Mouse (Mus musculus): ENCODE measurements around the gene Il3ra. TPM values are rescaled to one million over a fixed set of nuclear protein-coding genes. Genes with fewer than 3 reads are reported as not detected.

The Il3ra gene
- total RNA-seq (2021) (1 to 10 TPM; 2.6 to 3.7 TPM), polyA plus RNA-seq (2012; rRNA removed) (9.9 and 18.4 TPM in 2 replicates)
- long read RNA-seq, partial matches to known transcripts: 1 of 3 reads
- long read RNA-seq, other reads (novel, unspliced or antisense): 1 of 3 reads

DNA sequence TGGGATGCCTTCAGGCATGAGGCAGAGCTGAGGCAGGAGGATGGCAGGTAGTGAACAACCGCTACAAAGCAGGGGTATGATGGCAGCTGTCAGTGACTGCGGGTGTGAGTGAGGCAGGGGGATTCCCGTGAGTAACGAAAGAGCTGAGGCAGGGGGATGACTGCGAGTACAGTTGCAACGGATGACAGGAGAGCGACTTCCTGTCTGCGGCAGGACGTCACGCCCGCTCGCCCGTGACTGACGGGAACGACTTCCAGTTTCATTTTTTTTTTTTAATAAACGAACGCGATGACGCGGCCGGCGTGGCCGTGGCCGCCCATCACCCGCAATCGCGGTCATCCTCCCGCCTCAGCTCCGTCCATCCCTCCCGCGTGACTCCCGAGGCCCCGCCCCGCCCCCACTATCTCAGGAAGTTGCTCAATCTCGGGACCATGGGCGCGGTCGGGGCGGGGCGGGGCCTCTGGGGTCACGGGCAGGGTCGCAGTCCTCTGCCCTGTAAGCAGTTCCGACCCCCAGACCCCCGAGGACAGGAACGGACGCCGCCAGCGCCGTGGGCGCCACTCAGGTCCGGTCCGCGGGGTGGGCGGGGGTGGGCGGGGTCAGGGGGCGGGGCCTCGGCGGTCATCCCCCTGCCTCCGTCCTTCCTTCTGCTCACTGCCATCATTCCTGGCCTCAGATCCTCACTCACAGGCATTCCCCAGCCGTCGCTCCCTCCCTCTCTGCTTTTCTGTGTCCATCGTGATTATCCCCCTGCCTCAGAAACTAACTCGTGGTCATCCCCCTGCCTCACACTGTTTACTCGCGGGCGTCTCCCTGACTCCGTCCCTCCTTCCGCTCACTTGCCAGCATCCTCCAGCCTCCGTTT is at the start of gene Il3ra:
Il3ra (plus strand) TSS at position 328 of the 865 bp plus-strand sequence.
- Histone ChIP-seq H3K27me3 (ENCODE audit: control insufficient read depth, insufficient read depth, low read length) (no peaks in the 10 kb centered on the region), H3K4me3 (peak within 1 kb of the TSS; percentile 77), H3K36me3 (ENCODE audit: control insufficient read depth, insufficient read depth, low read length) (no peaks in the 10 kb centered on the region), H3K79me2 (replicated peaks; ENCODE audit: control insufficient read depth, insufficient read depth, low read length) (no peaks in the 10 kb centered on the region), H3K4me1 (ENCODE audit: control insufficient read depth, insufficient read depth, low read length) (no peaks in the 10 kb centered on the region), H3K27ac (peak within 1 kb of the TSS; percentile 83), H3K9ac (ENCODE audit: low read depth, low read length) (peak within 1 kb of the TSS; percentile 37)
- peak; percentile 78 to 84 for DNase-seq
- TF ChIP-seq EP300 (IDR thresholded peaks at IDR 0.05; ENCODE audit: insufficient read depth, low read depth, low read length) (no peak), CTCF (IDR thresholded peaks at IDR 0.05) (no peak), POLR2A (IDR thresholded peaks at IDR 0.05; ENCODE audit: insufficient read depth, low read depth, low read length) (no peak)
- intact Hi-C loops (cut with DNase I): loop anchor here (10.0 kb wide), 3 partner anchors 221 to 519 kb away; partner anchors contain the start of genes Psmd6 and Slc4a7
- WGBS: 2% methylated on average over 52 of the region's 69 CpGs

DNA sequence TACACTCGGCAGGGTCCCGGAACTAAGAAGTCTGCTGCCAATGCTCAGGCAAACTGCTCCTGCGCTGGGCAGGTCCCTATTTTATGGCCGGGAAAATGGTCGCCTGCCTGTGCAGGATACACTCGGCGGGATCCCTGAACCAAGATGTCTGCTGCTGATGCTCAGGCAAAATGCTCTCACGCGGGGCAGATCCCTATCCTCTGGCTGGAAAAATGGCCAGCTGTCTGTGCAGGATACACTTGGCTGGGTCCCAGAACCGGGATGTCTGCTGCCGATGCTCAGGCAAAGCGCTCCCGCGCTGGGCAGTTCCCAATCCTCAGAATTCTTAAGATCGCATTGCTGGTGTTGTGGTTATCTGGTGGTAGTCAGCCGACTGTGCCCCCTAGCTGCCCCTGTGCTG is 37.1 kb upstream of the Il3ra start:
- WGBS: 42% methylated on average over 16 of the region's 16 CpGs
- no peaks in the 10 kb centered on the region for H3K36me3 ChIP-seq (ENCODE audit: control insufficient read depth, insufficient read depth, low read length)
- no peaks in the 10 kb centered on the region for H3K79me2 ChIP-seq (replicated peaks; ENCODE audit: control insufficient read depth, insufficient read depth, low read length)
- TF ChIP-seq EP300 (IDR thresholded peaks at IDR 0.05; ENCODE audit: insufficient read depth, low read depth, low read length) (no peak), POLR2A (IDR thresholded peaks at IDR 0.05; ENCODE audit: insufficient read depth, low read depth, low read length) (no peak), CTCF (IDR thresholded peaks at IDR 0.05) (no peak)
- no peak overlapping the region for H3K4me3 ChIP-seq
- no peak overlapping the region for H3K9ac ChIP-seq (ENCODE audit: low read depth, low read length)
- H3K27ac ChIP-seq: no peak overlapping the region
- H3K4me1 ChIP-seq (ENCODE audit: control insufficient read depth, insufficient read depth, low read length): no peaks in the 10 kb centered on the region
- no peaks in the 10 kb centered on the region for H3K27me3 ChIP-seq (ENCODE audit: control insufficient read depth, insufficient read depth, low read length)
- DNase-seq: no peak
- intact Hi-C loops (cut with DNase I): no loop called here

GRCm38 (mm10) chr14:14309416-14309815 is 36.7 kb upstream of the Il3ra start:
- WGBS: 38% methylated on average over 14 of the region's 14 CpGs

GRCm38 (mm10) chr14:14322528-14322927 is 23.5 kb upstream of the Il3ra start, which contains the start of gene Olfr31:
Gene Olfr31 (plus strand): TSS chr14:14322828.
- intact Hi-C loops (cut with DNase I): no loop called here
- H3K4me3 ChIP-seq: no peak within 1 kb of the TSS

More at GRCm38 (mm10) chr14:14309416-14309815, 36.7 kb upstream of the Il3ra start:
- intact Hi-C loops (cut with DNase I): no loop called here
- Histone ChIP-seq H3K27me3 (ENCODE audit: control insufficient read depth, insufficient read depth, low read length) (no peaks in the 10 kb centered on the region), H3K4me3 (no peak overlapping the region), H3K36me3 (ENCODE audit: control insufficient read depth, insufficient read depth, low read length) (no peaks in the 10 kb centered on the region), H3K79me2 (replicated peaks; ENCODE audit: control insufficient read depth, insufficient read depth, low read length) (no peaks in the 10 kb centered on the region), H3K9ac (ENCODE audit: low read depth, low read length) (no peak overlapping the region), H3K27ac (no peak overlapping the region), H3K4me1 (ENCODE audit: control insufficient read depth, insufficient read depth, low read length) (no peaks in the 10 kb centered on the region)
- DNase-seq: no peak
- TF ChIP-seq CTCF (IDR thresholded peaks at IDR 0.05): no peak
- no peak for TF ChIP-seq EP300 (IDR thresholded peaks at IDR 0.05; ENCODE audit: insufficient read depth, low read depth, low read length)
- no peak for TF ChIP-seq POLR2A (IDR thresholded peaks at IDR 0.05; ENCODE audit: insufficient read depth, low read depth, low read length)

GRCm38 (mm10) chr14:14345113-14345871 is 783 bp upstream of the Il3ra start:
- Histone ChIP-seq H3K27me3 (ENCODE audit: control insufficient read depth, insufficient read depth, low read length) (no peaks in the 10 kb centered on the region), H3K27ac (peak overlapping the region; percentile 83), H3K79me2 (replicated peaks; ENCODE audit: control insufficient read depth, insufficient read depth, low read length) (no peaks in the 10 kb centered on the region), H3K9ac (ENCODE audit: low read depth, low read length) (peak overlapping the region; percentile 37), H3K4me3 (peak overlapping the region; percentile 77), H3K4me1 (ENCODE audit: control insufficient read depth, insufficient read depth, low read length) (no peaks in the 10 kb centered on the region), H3K36me3 (ENCODE audit: control insufficient read depth, insufficient read depth, low read length) (no peaks in the 10 kb centered on the region)
- WGBS: 4% methylated on average over 39 of the region's 40 CpGs
- TF ChIP-seq POLR2A (IDR thresholded peaks at IDR 0.05; ENCODE audit: insufficient read depth, low read depth, low read length): 0 out of 2 replicates have a peak, but pooled peaks have one; percentile 21
- 0 out of 2 replicates have a peak, but pooled peaks have one; percentile 56 for TF ChIP-seq EP300 (IDR thresholded peaks at IDR 0.05; ENCODE audit: insufficient read depth, low read depth, low read length)
- TF ChIP-seq CTCF (IDR thresholded peaks at IDR 0.05): peak; percentile 70
- peak; percentile 90 to 93 for DNase-seq
- intact Hi-C loops (cut with DNase I): loop anchor here (10.0 kb wide), 3 partner anchors 220 to 520 kb away; partner anchors contain the start of genes Psmd6 and Slc4a7

More at GRCm38 (mm10) chr14:14322528-14322927, 23.5 kb upstream of the Il3ra start, which contains the start of gene Olfr31:
- no peaks in the 10 kb centered on the region for H3K27me3 ChIP-seq (ENCODE audit: control insufficient read depth, insufficient read depth, low read length)
- no peaks in the 10 kb centered on the region for H3K36me3 ChIP-seq (ENCODE audit: control insufficient read depth, insufficient read depth, low read length)
- H3K9ac ChIP-seq (ENCODE audit: low read depth, low read length): no peak within 1 kb of the TSS
- DNase-seq: no peak
- H3K79me2 ChIP-seq (replicated peaks; ENCODE audit: control insufficient read depth, insufficient read depth, low read length): no peaks in the 10 kb centered on the region
- H3K27ac ChIP-seq: no peak within 1 kb of the TSS
- no peaks in the 10 kb centered on the region for H3K4me1 ChIP-seq (ENCODE audit: control insufficient read depth, insufficient read depth, low read length)
- no peak for TF ChIP-seq CTCF (IDR thresholded peaks at IDR 0.05)
- no peak for TF ChIP-seq EP300 (IDR thresholded peaks at IDR 0.05; ENCODE audit: insufficient read depth, low read depth, low read length)
- no peak for TF ChIP-seq POLR2A (IDR thresholded peaks at IDR 0.05; ENCODE audit: insufficient read depth, low read depth, low read length)
